Mouse (Mus musculus): Measurements from ENCODE around the gene Kxd1. TPM values are rescaled to one million over a fixed set of nuclear protein-coding genes. Genes with fewer than 3 reads are reported as not detected.

Kxd1 gene
- polyA plus RNA-seq, 1 experiment = 65.9 TPM

- no peak overlapping the region for H3K4me3 ChIP-seq (replicated peaks; ENCODE audit: insufficient read depth, low read depth, low read length)
- no peak for DNase-seq
- WGBS = 50% methylated on average over 11 of the region's 11 CpGs
- TF ChIP-seq POLR2A (IDR thresholded peaks at IDR 0.05; ENCODE audit: borderline replicate concordance, insufficient read depth, low read length) = no peak
- TF ChIP-seq CTCF (IDR thresholded peaks at IDR 0.05; ENCODE audit: borderline replicate concordance, insufficient read depth, low read depth, low read length) = no peak
- peaks cover 72% of the 10 kb centered on the region for H3K4me1 ChIP-seq (ENCODE audit: control insufficient read depth, insufficient read depth, low read length)
- peak overlapping the region; percentile 24 for H3K27ac ChIP-seq (ENCODE audit: insufficient read depth, low read length)
- H3K27me3 ChIP-seq (ENCODE audit: control insufficient read depth, insufficient read depth, low read length) = no peaks in the 10 kb centered on the region
Measured at GRCm38 (mm10) chr8:70466771-70467170, 61.0 kb downstream of the Kxd1 start.

DNA sequence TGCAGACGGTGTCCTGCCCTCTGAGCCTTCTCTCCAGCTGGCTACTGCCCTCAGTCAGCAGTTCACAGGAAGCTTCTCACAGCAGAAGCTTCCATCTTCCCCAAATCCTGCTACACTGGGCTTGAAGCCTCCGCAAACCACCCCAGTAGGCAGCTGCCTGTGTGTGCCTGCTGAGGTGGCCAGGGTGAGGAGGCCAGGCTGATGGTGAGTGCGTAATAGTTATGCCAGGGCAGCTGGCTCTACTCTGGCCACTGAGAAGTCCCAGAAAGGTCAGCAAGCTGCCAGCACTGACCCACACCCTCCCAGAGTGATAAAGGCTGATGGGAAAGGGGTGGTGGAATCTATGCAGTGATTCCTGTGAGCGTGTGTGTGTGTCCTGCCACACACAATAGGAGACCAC lies 61.5 kb downstream of the Kxd1 start:
- TF ChIP-seq POLR2A (IDR thresholded peaks at IDR 0.05; ENCODE audit: borderline replicate concordance, insufficient read depth, low read length) (no peak), CTCF (IDR thresholded peaks at IDR 0.05; ENCODE audit: borderline replicate concordance, insufficient read depth, low read depth, low read length) (no peak)
- Histone ChIP-seq H3K27me3 (ENCODE audit: control insufficient read depth, insufficient read depth, low read length) (no peaks in the 10 kb centered on the region), H3K4me3 (replicated peaks; ENCODE audit: insufficient read depth, low read depth, low read length) (no peak overlapping the region), H3K4me1 (ENCODE audit: control insufficient read depth, insufficient read depth, low read length) (peaks cover 76% of the 10 kb centered on the region), H3K27ac (ENCODE audit: insufficient read depth, low read length) (peak overlapping the region; percentile 24)
- no peak for DNase-seq
- 49% methylated on average over 4 of the region's 4 CpGs for WGBS

GRCm38 (mm10) chr8:70465701-70466100 lies 62.1 kb downstream of the Kxd1 start:
- H3K4me3 ChIP-seq (replicated peaks; ENCODE audit: insufficient read depth, low read depth, low read length) = no peak overlapping the region
- no peak for TF ChIP-seq CTCF (IDR thresholded peaks at IDR 0.05; ENCODE audit: borderline replicate concordance, insufficient read depth, low read depth, low read length)
- TF ChIP-seq POLR2A (IDR thresholded peaks at IDR 0.05; ENCODE audit: borderline replicate concordance, insufficient read depth, low read length) = no peak
- peaks cover 82% of the 10 kb centered on the region for H3K4me1 ChIP-seq (ENCODE audit: control insufficient read depth, insufficient read depth, low read length)
- DNase-seq = no peak
- H3K27ac ChIP-seq (ENCODE audit: insufficient read depth, low read length) = no peak overlapping the region
- 92% methylated on average over 4 of the region's 4 CpGs for WGBS
- H3K27me3 ChIP-seq (ENCODE audit: control insufficient read depth, insufficient read depth, low read length) = no peaks in the 10 kb centered on the region

DNA sequence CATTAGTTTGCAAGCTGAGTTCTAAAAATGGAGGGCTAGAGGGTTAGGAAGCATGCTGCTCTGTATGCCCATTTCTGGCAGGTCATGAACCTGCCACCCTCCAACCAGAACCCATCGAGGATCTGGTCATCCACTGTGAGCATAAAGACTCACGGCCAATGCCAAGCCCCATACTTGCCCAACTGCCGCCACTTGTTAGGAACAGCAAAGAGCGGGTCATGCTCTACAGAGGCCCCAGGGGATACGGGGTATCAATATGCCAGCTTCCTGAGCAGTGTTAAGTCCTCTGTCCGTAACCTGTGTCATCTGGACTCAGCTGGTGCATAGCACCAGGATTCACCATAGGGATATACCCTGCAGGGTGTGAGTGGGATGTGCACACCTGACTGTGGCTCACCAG lies 63.6 kb downstream of the Kxd1 start:
- Histone ChIP-seq H3K27me3 (ENCODE audit: control insufficient read depth, insufficient read depth, low read length) (no peaks in the 10 kb centered on the region), H3K27ac (ENCODE audit: insufficient read depth, low read length) (no peak overlapping the region; the same call in 1 of the 2 replicates), H3K4me3 (replicated peaks; ENCODE audit: insufficient read depth, low read depth, low read length) (no peak overlapping the region), H3K4me1 (ENCODE audit: control insufficient read depth, insufficient read depth, low read length) (peaks cover 84% of the 10 kb centered on the region)
- no peak for DNase-seq
- TF ChIP-seq CTCF (IDR thresholded peaks at IDR 0.05; ENCODE audit: borderline replicate concordance, insufficient read depth, low read depth, low read length) (no peak), POLR2A (IDR thresholded peaks at IDR 0.05; ENCODE audit: borderline replicate concordance, insufficient read depth, low read length) (no peak)
- 65% methylated on average over 6 of the region's 6 CpGs for WGBS

DNA sequence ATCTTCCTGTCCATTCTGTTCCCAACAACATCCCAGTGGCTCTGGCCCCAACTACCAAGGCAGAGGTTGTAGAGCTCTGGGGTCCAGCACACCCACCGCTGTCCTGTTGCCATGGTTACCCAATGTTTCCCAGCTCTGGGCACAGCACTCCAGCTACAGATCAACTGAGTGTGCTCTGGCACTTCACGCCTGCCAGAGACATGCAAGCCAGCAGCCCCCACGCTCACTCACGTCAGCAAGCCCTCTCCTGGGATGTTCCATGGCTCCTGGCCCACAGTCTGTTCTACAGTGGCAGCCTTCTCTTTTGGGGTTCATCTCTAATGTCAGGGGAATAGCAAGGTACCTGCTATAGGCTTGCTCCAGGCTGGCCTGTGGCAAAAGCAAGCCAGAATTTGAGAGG lies 64.5 kb downstream of the Kxd1 start:
- Histone ChIP-seq H3K4me3 (replicated peaks; ENCODE audit: insufficient read depth, low read depth, low read length) (no peak overlapping the region), H3K4me1 (ENCODE audit: control insufficient read depth, insufficient read depth, low read length) (peaks cover 79% of the 10 kb centered on the region), H3K27ac (ENCODE audit: insufficient read depth, low read length) (no peak overlapping the region), H3K27me3 (ENCODE audit: control insufficient read depth, insufficient read depth, low read length) (no peaks in the 10 kb centered on the region)
- 13% methylated on average over 4 of the region's 4 CpGs for WGBS
- peak in 1 of 2 experiments; percentile 65 for DNase-seq
- TF ChIP-seq POLR2A (IDR thresholded peaks at IDR 0.05; ENCODE audit: borderline replicate concordance, insufficient read depth, low read length) (no peak), CTCF (IDR thresholded peaks at IDR 0.05; ENCODE audit: borderline replicate concordance, insufficient read depth, low read depth, low read length) (no peak)

GRCm38 (mm10) chr8:70462516-70462813 lies 65.3 kb downstream of the Kxd1 start:
- WGBS = 94% methylated on average over 8 of the region's 8 CpGs
- H3K27ac ChIP-seq (ENCODE audit: insufficient read depth, low read length) = no peak overlapping the region
- no peak for DNase-seq
- peaks cover 79% of the 10 kb centered on the region for H3K4me1 ChIP-seq (ENCODE audit: control insufficient read depth, insufficient read depth, low read length)
- no peak overlapping the region for H3K4me3 ChIP-seq (replicated peaks; ENCODE audit: insufficient read depth, low read depth, low read length)
- H3K27me3 ChIP-seq (ENCODE audit: control insufficient read depth, insufficient read depth, low read length) = no peaks in the 10 kb centered on the region
- no peak for TF ChIP-seq CTCF (IDR thresholded peaks at IDR 0.05; ENCODE audit: borderline replicate concordance, insufficient read depth, low read depth, low read length)

GRCm38 (mm10) chr8:70461765-70462515 lies 65.8 kb downstream of the Kxd1 start:
- Histone ChIP-seq H3K4me3 (replicated peaks; ENCODE audit: insufficient read depth, low read depth, low read length) (no peak overlapping the region), H3K27ac (ENCODE audit: insufficient read depth, low read length) (no peak overlapping the region), H3K27me3 (ENCODE audit: control insufficient read depth, insufficient read depth, low read length) (no peaks in the 10 kb centered on the region), H3K4me1 (ENCODE audit: control insufficient read depth, insufficient read depth, low read length) (peaks cover 76% of the 10 kb centered on the region)
- no peak for DNase-seq
- 89% methylated on average over 16 of the region's 16 CpGs for WGBS
- TF ChIP-seq CTCF (IDR thresholded peaks at IDR 0.05; ENCODE audit: borderline replicate concordance, insufficient read depth, low read depth, low read length) (no peak), POLR2A (IDR thresholded peaks at IDR 0.05; ENCODE audit: borderline replicate concordance, insufficient read depth, low read length) (no peak)

GRCm38 (mm10) chr8:70460606-70461005 lies 67.2 kb downstream of the Kxd1 start:
- Histone ChIP-seq H3K4me3 (replicated peaks; ENCODE audit: insufficient read depth, low read depth, low read length) (no peak overlapping the region), H3K27me3 (ENCODE audit: control insufficient read depth, insufficient read depth, low read length) (no peaks in the 10 kb centered on the region), H3K27ac (ENCODE audit: insufficient read depth, low read length) (peak overlapping the region; percentile 35), H3K4me1 (ENCODE audit: control insufficient read depth, insufficient read depth, low read length) (peaks cover 72% of the 10 kb centered on the region)
- TF ChIP-seq CTCF (IDR thresholded peaks at IDR 0.05; ENCODE audit: borderline replicate concordance, insufficient read depth, low read depth, low read length) (no peak), POLR2A (IDR thresholded peaks at IDR 0.05; ENCODE audit: borderline replicate concordance, insufficient read depth, low read length) (no peak)
- peak; percentile 69 to 77 for DNase-seq
- WGBS = 11% methylated on average over 9 of the region's 9 CpGs
